Mouse (Mus musculus): Measurements from ENCODE around the gene Osbpl7.

DNA sequence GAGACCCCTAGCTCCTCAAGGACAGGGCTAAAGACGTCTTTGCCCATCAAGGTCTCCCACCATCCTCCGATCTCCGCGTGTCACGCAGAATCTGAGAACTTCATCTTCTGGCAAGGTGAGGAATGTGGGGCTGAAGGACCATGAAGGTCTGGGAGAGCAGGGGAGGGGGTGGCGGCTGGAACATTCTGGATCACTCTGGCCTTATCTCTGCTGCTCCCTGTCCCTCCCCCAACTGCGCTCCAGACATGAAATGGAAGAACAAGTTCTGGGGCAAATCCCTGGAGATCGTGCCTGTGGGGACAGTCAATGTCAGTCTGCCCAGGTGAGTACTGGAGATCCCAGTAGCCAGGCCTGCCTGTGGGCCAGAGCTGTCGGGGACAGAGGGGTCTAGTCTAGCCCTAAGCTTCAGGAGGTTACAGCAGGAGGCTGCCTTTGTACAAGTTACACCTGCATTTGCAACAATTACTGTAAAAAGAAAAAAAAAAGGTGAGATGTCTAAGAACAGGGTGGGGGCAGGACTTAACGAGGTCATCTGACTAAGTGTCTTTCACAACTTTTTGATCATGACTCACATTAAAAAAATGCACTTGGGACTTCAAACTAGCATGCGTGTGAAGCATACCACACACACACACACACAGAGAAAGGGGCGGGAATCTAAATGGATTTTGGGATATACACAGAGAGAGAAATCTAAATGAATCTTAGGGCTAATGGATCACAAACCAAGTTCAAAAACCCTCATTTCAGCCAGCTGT lies 15.3 kb downstream of the Osbpl7 start:
- TF ChIP-seq FLI1 (IDR thresholded peaks at IDR 0.05; ENCODE audit: low read length) = no peak
- TF ChIP-seq GATA1 (IDR thresholded peaks at IDR 0.05; ENCODE audit: borderline replicate concordance, low read length) = no peak
